Mouse (Mus musculus): ENCODE measurements around the gene Antxr2.

- TF ChIP-seq CTCF (IDR thresholded peaks at IDR 0.05; ENCODE audit: low read depth) = no peak
- no peak for TF ChIP-seq EP300 (optimal IDR thresholded peaks at IDR 0.05)
These were observed 50.4 kb downstream of the Antxr2 start for GRCm38 (mm10) chr5:97980472-97980871.
